Mouse (Mus musculus) E14TG2a.4 (cell line): Measurements from ENCODE around the gene Izumo1r.

ENCODE experiments used
- CTCF ChIP-seq: conservative IDR thresholded peaks from 2 replicates; pipeline ENCODE4 v1.5.1; 2014; ENCODE audit warnings: low read length
- NANOG ChIP-seq: IDR thresholded peaks from 2 replicates; pipeline ENCODE4 v1.6.1; 2014; ENCODE audit warnings: borderline replicate concordance, low read length, mixed read lengths

DNA sequence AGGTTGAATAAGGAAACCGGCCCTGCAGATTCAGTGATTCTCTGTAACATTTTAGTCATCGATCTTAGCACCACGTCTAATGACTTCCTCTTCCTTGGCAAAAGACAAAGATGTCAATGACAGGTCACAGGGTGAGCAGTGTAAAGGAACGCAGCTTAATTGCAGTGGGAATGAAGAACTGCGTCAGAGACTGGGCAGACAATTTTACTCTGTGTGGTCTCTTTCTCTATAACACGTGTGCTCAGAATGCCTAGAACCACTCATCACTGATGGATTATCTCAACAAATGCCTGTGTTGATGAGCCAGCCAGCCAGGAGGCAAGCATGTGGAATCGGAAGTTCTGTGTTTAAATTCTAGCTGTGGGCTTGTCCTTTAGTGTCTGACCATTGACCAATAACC, 28.2 kb upstream of the Izumo1r start:
- TF ChIP-seq CTCF (no peak), NANOG (no peak)
